ENCODE assay signal across 9 mouse cellular contexts in the genomic region with DNA sequence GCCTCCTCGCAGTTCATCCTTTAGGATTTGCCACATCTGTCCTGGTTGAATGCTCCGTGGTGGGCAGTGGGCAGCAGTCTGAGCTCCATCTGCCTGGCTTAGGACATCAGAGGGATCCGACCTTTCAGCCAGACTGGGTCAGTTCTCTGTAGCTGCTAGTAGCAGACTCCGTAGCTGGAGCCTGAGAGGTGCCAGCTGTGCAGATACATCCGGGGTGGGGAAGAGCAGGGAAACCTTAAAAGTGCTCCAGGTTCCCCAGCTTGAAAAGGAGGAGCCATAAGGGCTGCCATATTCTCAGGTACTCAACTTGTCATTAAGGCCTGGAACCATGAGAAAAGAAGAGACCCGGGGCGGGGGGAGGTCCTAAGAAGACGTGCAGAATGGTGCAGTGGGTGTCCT. TPM values are rescaled to one million over a fixed set of nuclear protein-coding genes. Genes with fewer than 3 reads are reported as not detected.
DNase-seq lines count a peak whose midpoint lies in the region; ATAC-seq and TF ChIP-seq lines count a peak whose summit lies in the region.
"Had no signal": no experiment of that assay in that cellular context is flagged by ENCODE, and none has a peak within 500 bp of the region (broad histone marks: within the 10 kb centered on the region; RNA-seq: fewer than 3 reads in every experiment).

No protein-coding gene starts in this region.

- peaks cover 6% of the 10 kb centered on the region; the same call in 1 of the 2 replicates for H3K9me3 ChIP-seq in kidney, embryonic 15.5 days (replicated peaks)
- H3K9me3 ChIP-seq in embryonic facial prominence, embryonic 13.5 days = no peaks in the 10 kb centered on the region; the same call in 1 of the 2 replicates
- H3K9me3 ChIP-seq in intestine, postnatal 0 days (ENCODE audit: control insufficient read depth) = no peaks in the 10 kb centered on the region

- H3K36me3 ChIP-seq in kidney, embryonic 15.5 days = peaks cover 13% of the 10 kb centered on the region; the same call in 1 of the 2 replicates
- H3K36me3 ChIP-seq in embryonic facial prominence, embryonic 13.5 days = peaks cover 12% of the 10 kb centered on the region
- peaks cover 4% of the 10 kb centered on the region; the same call in 1 of the 2 replicates for H3K36me3 ChIP-seq in intestine, postnatal 0 days (ENCODE audit: control insufficient read depth, insufficient read depth)
- H3K36me3 ChIP-seq in myocyte (ENCODE audit: control insufficient read depth, insufficient read depth) = peaks cover 13% of the 10 kb centered on the region

- H3K27me3 ChIP-seq in kidney, embryonic 15.5 days = no peaks in the 10 kb centered on the region
- peaks cover 14% of the 10 kb centered on the region for H3K27me3 ChIP-seq in embryonic facial prominence, embryonic 13.5 days
- H3K27me3 ChIP-seq in intestine, postnatal 0 days (replicated peaks; ENCODE audit: control insufficient read depth, insufficient read depth, low read length) = no peaks in the 10 kb centered on the region
- H3K27me3 ChIP-seq in myocyte (ENCODE audit: control insufficient read depth, insufficient read depth, insufficient read length) = no peaks in the 10 kb centered on the region

- peak overlapping the region; percentile 24 for H3ac ChIP-seq in myocyte (ENCODE audit: control insufficient read depth, insufficient read length)

- peak overlapping the region; percentile 87 for H3K4me2 ChIP-seq in kidney, embryonic 15.5 days
- H3K4me2 ChIP-seq in embryonic facial prominence, embryonic 13.5 days = peak overlapping the region; percentile 95
- peak overlapping the region; percentile 95 for H3K4me2 ChIP-seq in intestine, postnatal 0 days (replicated peaks; ENCODE audit: low read depth)
- H3K4me2 ChIP-seq in myocyte (ENCODE audit: low read depth) = peak overlapping the region; percentile 30

- no peak for TF ChIP-seq CTCF in intestine, postnatal 0 days (IDR thresholded peaks at IDR 0.05; ENCODE audit: low read depth)

- DNase-seq in kidney, postnatal 10 days = no peak
- no peak for DNase-seq in B cell, adult 2 months
- no peak for DNase-seq in ovary, postnatal 14 days (ENCODE audit: low spot score)
- DNase-seq in ovary, postnatal 36 days (ENCODE audit: low spot score) = no peak
- DNase-seq: cerebellum, adult 9-11 months had no signal

- no peaks in the 10 kb centered on the region for H3K79me2 ChIP-seq in myocyte (ENCODE audit: control insufficient read depth, insufficient read depth)

- H3K27ac ChIP-seq in kidney, embryonic 15.5 days = no peak overlapping the region
- H3K27ac ChIP-seq in embryonic facial prominence, embryonic 13.5 days = no peak overlapping the region
- H3K27ac ChIP-seq in intestine, postnatal 0 days (ENCODE audit: low read depth, low read length) = no peak overlapping the region

- TF ChIP-seq POLR2A in myocyte (IDR thresholded peaks at IDR 0.05; ENCODE audit: insufficient read length, low read depth) = no peak

- H3K9ac ChIP-seq in kidney, embryonic 15.5 days = peak overlapping the region; percentile 48; the same call in 1 of the 2 replicates
- H3K9ac ChIP-seq in embryonic facial prominence, embryonic 13.5 days = peak overlapping the region; percentile 78
- H3K9ac ChIP-seq in intestine, postnatal 0 days (ENCODE audit: low read depth, low read length) = no peak overlapping the region

- peak overlapping the region; percentile 50 for H3K4me3 ChIP-seq in kidney, embryonic 15.5 days (replicated peaks)
- H3K4me3 ChIP-seq in embryonic facial prominence, embryonic 13.5 days = peak overlapping the region; percentile 56
- H3K4me3 ChIP-seq in intestine, postnatal 0 days (ENCODE audit: low read depth, low read length) = peak overlapping the region; percentile 50
- H3K4me3 ChIP-seq in myocyte = peak overlapping the region; percentile 28

- 22% methylated on average over 8 of the region's 8 CpGs for WGBS in kidney, embryonic 15.5 days
- WGBS in embryonic facial prominence, embryonic 13.5 days = 29% methylated on average over 8 of the region's 8 CpGs
- 34% methylated on average over 8 of the region's 8 CpGs for WGBS in intestine, postnatal 0 days

- peaks cover 18% of the 10 kb centered on the region for H3K4me1 ChIP-seq in kidney, embryonic 15.5 days
- H3K4me1 ChIP-seq in embryonic facial prominence, embryonic 13.5 days = peaks cover 14% of the 10 kb centered on the region
- peaks cover 4% of the 10 kb centered on the region; the same call in 1 of the 2 replicates for H3K4me1 ChIP-seq in intestine, postnatal 0 days (replicated peaks; ENCODE audit: control insufficient read depth, insufficient read depth, low read length)

- 0 out of 2 replicates have a peak, but pooled peaks have one; percentile 8 for ATAC-seq in kidney, embryonic 15.5 days (replicated peaks; ENCODE audit: low FRiP score)
- ATAC-seq in embryonic facial prominence, embryonic 13.5 days (ENCODE audit: insufficient number of reproducible peaks, insufficient read depth, low FRiP score, low TSS enrichment, low read depth) = no peak
- no peak for ATAC-seq in intestine, postnatal 0 days

TF ChIP-seq in myocyte, 11 proteins besides CTCF, POLR2A, EP300 and RAD21:
- peak in 1 of 3 experiments; percentile 1 for TF ChIP-seq MYOD1 (IDR thresholded peaks at IDR 0.05; ENCODE audit: control insufficient read depth in 1 of 3, insufficient read length in 2 of 3, low read depth in 2 of 3)
- no peak for TF ChIP-seq E2F4 (IDR thresholded peaks at IDR 0.05; ENCODE audit: insufficient read depth)
- TF ChIP-seq POLR2AphosphoS2 (IDR thresholded peaks at IDR 0.05; ENCODE audit: insufficient read length, low read depth) = peak; percentile 34

RNA-seq across cellular contexts. Expression of gene Erfe, which starts 0.4 kb away (rescaled TPM):
- polyA plus RNA-seq in kidney, embryonic 15.5 days (2015; fragmentation: Nextera tagmentation; extraction: Ambion mirVana) = 1.9 and 2.0 TPM in 2 replicates
- polyA plus RNA-seq in embryonic facial prominence, embryonic 13.5 days (2015; fragmentation: Nextera tagmentation; extraction: Ambion mirVana) = 1.6 and 1.7 TPM in 2 replicates
- polyA plus RNA-seq in intestine, postnatal 0 days (2015; fragmentation: Nextera tagmentation; extraction: Ambion mirVana) = 2.7 and 3.1 TPM in 2 replicates
- 13.1 TPM for polyA plus RNA-seq in myocyte (2012; fragmentation: generic; extraction: Trizol)

RNA-seq across cellular contexts. Expression of gene Klhl30, which starts 15.0 kb away (rescaled TPM):
- polyA plus RNA-seq in kidney, embryonic 15.5 days (2015; fragmentation: Nextera tagmentation; extraction: Ambion mirVana) = 0.53 and 0.73 TPM in 2 replicates
- 0.97 and 1.1 TPM in 2 replicates for polyA plus RNA-seq in embryonic facial prominence, embryonic 13.5 days (2015; fragmentation: Nextera tagmentation; extraction: Ambion mirVana)
- 1.3 and 1.8 TPM in 2 replicates for polyA plus RNA-seq in intestine, postnatal 0 days (2015; fragmentation: Nextera tagmentation; extraction: Ambion mirVana)
- polyA plus RNA-seq in myocyte (2012; fragmentation: generic; extraction: Trizol) = 106 TPM

RNA-seq across cellular contexts. Expression of gene Ilkap, which starts 32.8 kb away (rescaled TPM):
- polyA plus RNA-seq in kidney, embryonic 15.5 days (2015; fragmentation: Nextera tagmentation; extraction: Ambion mirVana) = 132 and 141 TPM in 2 replicates
- 152 and 158 TPM in 2 replicates for polyA plus RNA-seq in embryonic facial prominence, embryonic 13.5 days (2015; fragmentation: Nextera tagmentation; extraction: Ambion mirVana)
- 51.2 TPM in 2 replicates for polyA plus RNA-seq in intestine, postnatal 0 days (2015; fragmentation: Nextera tagmentation; extraction: Ambion mirVana)
- 80.3 TPM for polyA plus RNA-seq in myocyte (2012; fragmentation: generic; extraction: Trizol)

RNA-seq across cellular contexts. Expression of gene Espnl, which starts 43.9 kb away (rescaled TPM):
- 0.06 and 0.10 TPM in 2 replicates for polyA plus RNA-seq in kidney, embryonic 15.5 days (2015; fragmentation: Nextera tagmentation; extraction: Ambion mirVana)
- not detected in 2 replicates for polyA plus RNA-seq in embryonic facial prominence, embryonic 13.5 days (2015; fragmentation: Nextera tagmentation; extraction: Ambion mirVana)
- not detected in 2 replicates for polyA plus RNA-seq in intestine, postnatal 0 days (2015; fragmentation: Nextera tagmentation; extraction: Ambion mirVana)
- 0.12 TPM for polyA plus RNA-seq in myocyte (2012; fragmentation: generic; extraction: Trizol)

RNA-seq across cellular contexts. Expression of gene Hes6, which starts 48.0 kb away (rescaled TPM):
- polyA plus RNA-seq in kidney, embryonic 15.5 days (2015; fragmentation: Nextera tagmentation; extraction: Ambion mirVana) = 67.4 and 70.0 TPM in 2 replicates
- polyA plus RNA-seq in embryonic facial prominence, embryonic 13.5 days (2015; fragmentation: Nextera tagmentation; extraction: Ambion mirVana) = 63.7 and 70.8 TPM in 2 replicates
- polyA plus RNA-seq in intestine, postnatal 0 days (2015; fragmentation: Nextera tagmentation; extraction: Ambion mirVana) = 84.1 and 84.8 TPM in 2 replicates
- 250 TPM for polyA plus RNA-seq in myocyte (2012; fragmentation: generic; extraction: Trizol)

Comparison
In these comparisons a context has a peak if more than half of its experiments do, and no peak if none do; other contexts are left out.
1. H3K4me2 ChIP-seq: peak in every context shown above with its lines; median percentile 95 in embryonic facial prominence, embryonic 13.5 days; 95 in intestine, postnatal 0 days; 87 in kidney, embryonic 15.5 days; 30 in myocyte.
2. RNA of gene Klhl30, which starts 15.0 kb away (polyA plus RNA-seq): 106 TPM in myocyte (single experiment); 1.3 to 1.8 TPM in intestine, postnatal 0 days, 0.97 to 1.1 TPM in embryonic facial prominence, embryonic 13.5 days and 0.53 to 0.73 TPM in kidney, embryonic 15.5 days; every median in the first group is over 10 times any median in the second.
3. Peak in every context shown above with its lines, with median percentiles within 50 percentile points of each other: H3K4me3 ChIP-seq.